Mouse (Mus musculus) ES-E14 (cell line): Measurements from ENCODE around the gene Obsl1. TPM values are rescaled to one million over a fixed set of nuclear protein-coding genes. Genes with fewer than 3 reads are reported as not detected.
A peak's percentile ranks its signal among the peaks of the same experiment; 100 is the strongest.

Source experiments
- DNase-seq: peaks from one replicate; pipeline ENCODE4 v3.0.0-alpha.2; 2013; ENCODE audit warnings: low read depth, low spot score
- H3K27ac ChIP-seq: 2 replicates; pipeline ENCODE4 v1.5.1; 2012; ENCODE audit warnings: low read depth, mild to moderate bottlenecking, low read length, moderate library complexity, mixed read lengths; ENCODE audit not compliant: poor library complexity, insufficient read depth, severe bottlenecking
- H3K36me3 ChIP-seq: 2 replicates; pipeline ENCODE4 v1.6.1; 2012; ENCODE audit warnings: mild to moderate bottlenecking, low read length, moderate library complexity, mixed read lengths; ENCODE audit not compliant: control insufficient read depth, poor library complexity, insufficient read depth, severe bottlenecking
- H3K4me1 ChIP-seq, 2 experiments: fragments of 150-350 bp in 1 of 2; sonication (generic) in 1 of 2; 2 replicates each; pipeline ENCODE4 v1.6.1; 2012; ENCODE audit warnings: low read length in 2 of 2, mild to moderate bottlenecking in 1 of 2, mixed read lengths in 1 of 2; ENCODE audit not compliant: control insufficient read depth in 2 of 2, insufficient read depth in 2 of 2, poor library complexity in 1 of 2
- H3K4me3 ChIP-seq, 2 experiments: fragments of 150-350 bp in 1 of 2; sonication (generic) in 1 of 2; 2 replicates each; pipeline ENCODE4 v1.5.1; 2012; ENCODE audit warnings: low read length in 2 of 2, low read depth in 1 of 2, mild to moderate bottlenecking in 1 of 2, mixed read lengths in 1 of 2; ENCODE audit not compliant: insufficient read depth in 1 of 2, poor library complexity in 1 of 2, severe bottlenecking in 1 of 2
- H3K9ac ChIP-seq: 2 replicates; pipeline ENCODE4 v1.6.1; 2012; ENCODE audit warnings: low read depth, mild to moderate bottlenecking, low read length, mixed read lengths; ENCODE audit not compliant: poor library complexity, insufficient read depth, severe bottlenecking
- H3K9me3 ChIP-seq: fragments of 150-350 bp; sonication (generic); 2 replicates; pipeline ENCODE4 v1.6.1; 2012; ENCODE audit warnings: low read depth, mild to moderate bottlenecking, low read length; ENCODE audit not compliant: control insufficient read depth, insufficient read depth
- CHD2 ChIP-seq: IDR thresholded peaks from 2 replicates; pipeline ENCODE4 v1.6.1; 2014; ENCODE audit warnings: mild to moderate bottlenecking, low read depth, low read length, inconsistent platforms
- HCFC1 ChIP-seq: IDR thresholded peaks from 2 replicates; pipeline ENCODE4 v1.6.1; 2012; ENCODE audit warnings: low read length, inconsistent platforms, borderline replicate concordance; ENCODE audit not compliant: insufficient read depth
- MAFK ChIP-seq: IDR thresholded peaks from 2 replicates; pipeline ENCODE4 v1.6.1; 2014; ENCODE audit warnings: mild to moderate bottlenecking, low read depth, low read length, inconsistent platforms; ENCODE audit not compliant: insufficient read depth
- ZC3H11A ChIP-seq: IDR thresholded peaks from 2 replicates; pipeline ENCODE4 v1.6.1; 2012; ENCODE audit warnings: low read depth, mild to moderate bottlenecking, inconsistent platforms, low read length, borderline replicate concordance
- ZNF384 ChIP-seq: IDR thresholded peaks from 2 replicates; pipeline ENCODE4 v1.6.1; 2012; ENCODE audit warnings: low read depth, low read length, inconsistent platforms
- in situ Hi-C, 2 experiments: fragments of 600-800 bp; cut with MboI; formaldehyde crosslinking; loops; one replicate each; pipeline ENCODE4 v1.15.1; 2025; ENCODE audit warnings: low sequenced_read_pairs in 2 of 2, inconsistent platforms in 1 of 2; ENCODE audit not compliant: unreplicated experiment in 2 of 2
- total RNA-seq: library from RNA; depleted of rRNA; stranded (reverse); fragments of 300-350 nt; gene quantifications from 2 replicates; pipeline ENCODE4 v1.2.3, GENCODE M21; 2012

The Obsl1 gene
- total RNA-seq, 1 experiment, result 45.0 TPM

GRCm38 (mm10) chr1:75448052-75448431 is 58.2 kb downstream of the Obsl1 start:
- Histone ChIP-seq H3K4me3 (no peak overlapping the region), H3K27ac (no peak overlapping the region), H3K36me3 (no peaks in the 10 kb centered on the region), H3K4me1 (peaks cover 8 to 35% of the 10 kb centered on the region in 2 experiments; a peak in 3 of 4 replicates), H3K9ac (no peak overlapping the region), H3K9me3 (no peaks in the 10 kb centered on the region)
- TF ChIP-seq ZNF384, result no peak
- no peak for TF ChIP-seq ZC3H11A
- no peak for TF ChIP-seq HCFC1
- TF ChIP-seq CHD2, result no peak
- TF ChIP-seq MAFK, result no peak
- in situ Hi-C loops, result no loop called here
- no peak for DNase-seq

GRCm38 (mm10) chr1:75447265-75448051 is 58.8 kb downstream of the Obsl1 start:
- H3K4me3 ChIP-seq, result peak overlapping the region in 1 of 2 experiments; percentile 26; a peak in 1 of 4 replicates
- in situ Hi-C loops, result no loop called here
- peak; percentile 66 for DNase-seq
- no peak overlapping the region for H3K9ac ChIP-seq
- H3K4me1 ChIP-seq, result peaks cover 12 to 41% of the 10 kb centered on the region in 2 experiments
- H3K9me3 ChIP-seq, result no peaks in the 10 kb centered on the region
- TF ChIP-seq ZNF384 (no peak), CHD2 (no peak), ZC3H11A (no peak), HCFC1 (no peak), MAFK (no peak)
- no peaks in the 10 kb centered on the region for H3K36me3 ChIP-seq
- H3K27ac ChIP-seq, result no peak overlapping the region

- Histone ChIP-seq H3K36me3 (peaks cover 5% of the 10 kb centered on the region; the same call in 1 of the 2 replicates), H3K27ac (no peak overlapping the region), H3K9me3 (no peaks in the 10 kb centered on the region), H3K4me3 (no peak overlapping the region; a peak in 1 of 4 replicates), H3K9ac (no peak overlapping the region), H3K4me1 (peaks cover 12 to 49% of the 10 kb centered on the region in 2 experiments)
- TF ChIP-seq ZNF384 (no peak), ZC3H11A (no peak), HCFC1 (no peak), CHD2 (no peak), MAFK (no peak)
- no peak for DNase-seq
- in situ Hi-C loops, result no loop called here
Observed at GRCm38 (mm10) chr1:75446656-75447055, 59.6 kb downstream of the Obsl1 start.

- no peaks in the 10 kb centered on the region for H3K9me3 ChIP-seq
- H3K4me3 ChIP-seq, result no peak overlapping the region; a peak in 2 of 4 replicates
- DNase-seq, result no peak
- in situ Hi-C loops, result no loop called here
- TF ChIP-seq ZC3H11A (no peak), CHD2 (no peak), MAFK (no peak), HCFC1 (no peak), ZNF384 (no peak)
- peaks cover 12 to 53% of the 10 kb centered on the region in 2 experiments for H3K4me1 ChIP-seq
- H3K27ac ChIP-seq, result no peak overlapping the region
- peaks cover 5% of the 10 kb centered on the region; the same call in 1 of the 2 replicates for H3K36me3 ChIP-seq
- H3K9ac ChIP-seq, result no peak overlapping the region
Observed at GRCm38 (mm10) chr1:75445751-75446611, 60.3 kb downstream of the Obsl1 start.
